Mouse (Mus musculus): ENCODE results near the gene Prr30.
"Not testable (repeated sequence)": the region's sequence is repeated elsewhere in the genome, so short reads cannot be mapped to it uniquely, and the experiment has no call there.

The Prr30 gene

GRCm38 (mm10) chr14:101200230-101200629 lies at the start of gene Prr30:
TSS of gene Prr30 (minus strand) at chr14:101200330.
- DNase-seq (ENCODE audit: low spot score) = no peak

- no peak for DNase-seq (ENCODE audit: low spot score)
Measured at GRCm38 (mm10) chr14:101246793-101247192, 46.7 kb upstream of the Prr30 start.

- no peak for DNase-seq (ENCODE audit: low spot score)
Measured at GRCm38 (mm10) chr14:101245706-101246105, 45.6 kb upstream of the Prr30 start.

GRCm38 (mm10) chr14:101244441-101244840 lies 44.3 kb upstream of the Prr30 start:
- DNase-seq (ENCODE audit: low spot score) = not testable (repeated sequence)

- no peak for DNase-seq (ENCODE audit: low spot score)
Measured at GRCm38 (mm10) chr14:101237965-101238364, 37.8 kb upstream of the Prr30 start.

- DNase-seq (ENCODE audit: low spot score) = no peak
Measured at GRCm38 (mm10) chr14:101229068-101229467, 28.9 kb upstream of the Prr30 start.

GRCm38 (mm10) chr14:101222319-101222718 lies 22.2 kb upstream of the Prr30 start:
- DNase-seq (ENCODE audit: low spot score) = no peak

GRCm38 (mm10) chr14:101172258-101172657 lies 27.9 kb downstream of the Prr30 start:
- DNase-seq (ENCODE audit: low spot score) = no peak

All from embryo, embryonic 10 days (tissue).